Mouse (Mus musculus) liver, adult 2 months (tissue): ENCODE results near the gene Med8. TPM values are rescaled to one million over a fixed set of nuclear protein-coding genes. Genes with fewer than 3 reads are reported as not detected.

Source experiments
- DNase-seq: peaks from one replicate; pipeline ENCODE4 v3.0.0-alpha.2; 2011; ENCODE audit warnings: low read depth, low spot score; ENCODE audit errors: extremely low read depth
- H3K27ac ChIP-seq: fragments of 200-500 bp; replicated peaks from 2 replicates; pipeline ENCODE4 v1.5.1; 2012; ENCODE audit warnings: low read depth, mild to moderate bottlenecking, control low read depth, inconsistent platforms, low read length; ENCODE audit not compliant: insufficient read depth
- H3K27me3 ChIP-seq: fragments of 200-500 bp; 2 replicates; pipeline ENCODE4 v1.6.1; 2012; ENCODE audit warnings: mild to moderate bottlenecking, moderate library complexity, low read length, inconsistent platforms; ENCODE audit not compliant: control insufficient read depth, insufficient read depth
- H3K36me3 ChIP-seq: fragments of 200-500 bp; 2 replicates; pipeline ENCODE4 v1.6.1; 2012; ENCODE audit warnings: low read length, inconsistent platforms; ENCODE audit not compliant: control insufficient read depth, insufficient read depth
- H3K4me1 ChIP-seq: fragments of 200-500 bp; 2 replicates; pipeline ENCODE4 v1.6.1; 2011; ENCODE audit warnings: low read length; ENCODE audit not compliant: control insufficient read depth, insufficient read depth
- H3K4me3 ChIP-seq: fragments of 200-500 bp; 2 replicates; pipeline ENCODE4 v1.5.1; 2011; ENCODE audit warnings: low read depth, mild to moderate bottlenecking, control low read depth, low read length, moderate library complexity; ENCODE audit not compliant: insufficient read depth
- H3K79me2 ChIP-seq: fragments of 200-500 bp; 2 replicates; pipeline ENCODE4 v1.6.1; 2012; ENCODE audit warnings: inconsistent platforms, mild to moderate bottlenecking, low read length, moderate library complexity; ENCODE audit not compliant: control insufficient read depth, insufficient read depth
- H3K9ac ChIP-seq: fragments of 200-500 bp; 2 replicates; pipeline ENCODE4 v1.6.1; 2012; ENCODE audit warnings: low read depth, mild to moderate bottlenecking, control low read depth, inconsistent platforms, low read length
- CTCF ChIP-seq: fragments of 200-500 bp; IDR thresholded peaks from 2 replicates; pipeline ENCODE4 v1.5.1; 2011; ENCODE audit warnings: low read depth, low read length, control low read depth
- POLR2A ChIP-seq: fragments of 200-500 bp; IDR thresholded peaks from 2 replicates; pipeline ENCODE4 v1.6.1; 2011; ENCODE audit warnings: low read length, control low read depth; ENCODE audit not compliant: insufficient read depth; ENCODE audit errors: extremely low read depth
- WGBS: fragments of 180-500 bp; shearing (Covaris S2); methylation state at CpG from one replicate; pipeline ENCODE4 v1.1.7; 2018; 5-methylcytosine and 5-hydroxymethylcytosine counted together
- polyA plus RNA-seq: library from polyadenylated mRNA; depleted of rRNA; stranded (reverse); fragments of >200 nt; gene quantifications from 2 replicates; pipeline ENCODE4 v1.2.3, GENCODE M21; 2012; rRNA removed
- total RNA-seq: library from RNA; depleted of rRNA; stranded (reverse); fragments of >200 nt; gene quantifications from 2 replicates; pipeline ENCODE4 v1.2.3, GENCODE M21; 2014; rRNA removed

Gene Med8
- total RNA-seq (37.0 and 40.3 TPM in 2 replicates), polyA plus RNA-seq (25.5 and 31.3 TPM in 2 replicates)

GRCm38 (mm10) chr4:118409142-118409900, at the start of gene Med8, which contains the start of gene Szt2:
Gene Med8, plus strand, starts transcription at chr4:118409337.
Gene Szt2, minus strand, starts transcription at chr4:118409273.
- Histone ChIP-seq H3K4me3 (peak within 1 kb of the TSS; percentile 99), H3K27ac (peak within 1 kb of the TSS; percentile 96), H3K9ac (peak within 1 kb of the TSS; percentile 97), H3K27me3 (no peaks in the 10 kb centered on the region), H3K36me3 (peaks cover 20% of the 10 kb centered on the region), H3K4me1 (peaks cover 12% of the 10 kb centered on the region), H3K79me2 (peaks cover 14% of the 10 kb centered on the region; the same call in 1 of the 2 replicates)
- DNase-seq, result peak; percentile 90
- no peak for TF ChIP-seq CTCF
- TF ChIP-seq POLR2A, result peak; percentile 70; the same call in 1 of the 2 replicates
- under 1% methylated on average over 53 of the region's 53 CpGs for WGBS

- Histone ChIP-seq H3K27me3 (no peaks in the 10 kb centered on the region), H3K4me1 (peaks cover 21% of the 10 kb centered on the region), H3K79me2 (no peaks in the 10 kb centered on the region), H3K4me3 (peak overlapping the region; percentile 91), H3K27ac (peak overlapping the region; percentile 95), H3K36me3 (no peaks in the 10 kb centered on the region), H3K9ac (peak overlapping the region; percentile 99)
- peak; percentile 69 for DNase-seq
- TF ChIP-seq CTCF, result no peak
- peak; percentile 50; the same call in 1 of the 2 replicates for TF ChIP-seq POLR2A
- 2% methylated on average over 54 of the region's 54 CpGs for WGBS
Measured at GRCm38 (mm10) chr4:118359896-118360720, 49.0 kb upstream of the Med8 start.

GRCm38 (mm10) chr4:118361451-118361850, 47.7 kb upstream of the Med8 start:
- TF ChIP-seq POLR2A (no peak), CTCF (no peak)
- H3K4me3 ChIP-seq, result no peak overlapping the region
- no peaks in the 10 kb centered on the region for H3K79me2 ChIP-seq
- no peaks in the 10 kb centered on the region for H3K36me3 ChIP-seq
- H3K27me3 ChIP-seq, result no peaks in the 10 kb centered on the region
- H3K4me1 ChIP-seq, result peaks cover 17% of the 10 kb centered on the region
- no peak overlapping the region for H3K9ac ChIP-seq
- no peak for DNase-seq
- no peak overlapping the region for H3K27ac ChIP-seq
- 94% methylated on average over 5 of the region's 5 CpGs for whole genome bisulfite sequencing

- H3K4me3 ChIP-seq, result no peak overlapping the region
- H3K4me1 ChIP-seq, result peaks cover 15% of the 10 kb centered on the region
- TF ChIP-seq POLR2A (no peak), CTCF (no peak)
- peak; percentile 30 for DNase-seq
- no peaks in the 10 kb centered on the region for H3K36me3 ChIP-seq
- H3K27ac ChIP-seq, result no peak overlapping the region
- H3K9ac ChIP-seq, result no peak overlapping the region
- 86% methylated on average over 6 of the region's 6 CpGs for WGBS
- no peaks in the 10 kb centered on the region for H3K27me3 ChIP-seq
- H3K79me2 ChIP-seq, result no peaks in the 10 kb centered on the region
Measured at GRCm38 (mm10) chr4:118362879-118363278, 46.3 kb upstream of the Med8 start.

GRCm38 (mm10) chr4:118363985-118364384, 45.2 kb upstream of the Med8 start:
- no peak for DNase-seq
- no peaks in the 10 kb centered on the region for H3K79me2 ChIP-seq
- peaks cover 13% of the 10 kb centered on the region for H3K4me1 ChIP-seq
- no peaks in the 10 kb centered on the region; the same call in 1 of the 2 replicates for H3K36me3 ChIP-seq
- 98% methylated on average over 3 of the region's 3 CpGs for WGBS
- no peaks in the 10 kb centered on the region for H3K27me3 ChIP-seq
- H3K4me3 ChIP-seq, result no peak overlapping the region
- no peak overlapping the region for H3K9ac ChIP-seq
- H3K27ac ChIP-seq, result no peak overlapping the region
- TF ChIP-seq CTCF, result no peak
- TF ChIP-seq POLR2A, result no peak
